Mouse (Mus musculus): Measurements from ENCODE around the gene Chrna9. TPM values are rescaled to one million over a fixed set of nuclear protein-coding genes. Genes with fewer than 3 reads are reported as not detected.

Gene Chrna9
- polyA plus RNA-seq, 1 experiment = not detected

DNA sequence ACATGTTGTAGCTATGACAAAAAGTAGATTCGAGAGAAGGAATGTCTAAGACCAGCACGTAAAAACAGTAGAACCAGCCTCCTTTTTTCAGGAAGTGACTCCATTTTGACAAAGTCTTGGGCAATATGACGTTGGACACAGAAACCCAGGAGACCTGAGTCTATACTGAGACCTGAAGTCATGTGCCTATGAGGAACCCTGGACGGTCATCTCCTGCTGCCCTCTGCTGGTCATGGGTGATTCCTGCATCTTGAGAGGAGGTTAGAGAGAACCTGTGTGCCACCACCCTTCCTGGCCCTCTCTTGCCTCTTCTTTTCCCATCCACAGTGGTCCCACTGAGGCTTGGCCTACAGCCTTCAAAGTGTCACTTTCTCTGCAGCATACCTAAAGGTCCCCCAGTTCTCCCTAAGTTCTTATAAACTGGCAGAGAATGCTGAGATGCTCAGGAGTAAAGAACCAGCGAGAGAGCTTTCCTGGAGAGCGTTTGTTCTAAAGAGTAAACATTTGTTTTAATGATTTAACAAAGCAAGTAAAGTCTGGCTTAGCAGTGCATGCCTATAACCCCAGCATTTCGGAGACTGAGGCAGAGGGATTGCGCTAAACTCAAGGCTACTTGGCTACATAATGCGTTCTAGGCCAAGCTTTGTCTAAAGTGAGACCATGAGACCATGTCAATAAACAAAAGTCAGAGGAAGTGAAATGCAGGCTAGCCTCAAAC lies 3.4 kb downstream of the Chrna9 start:
- H3ac ChIP-seq (ENCODE audit: control insufficient read depth, insufficient read length) = no peak overlapping the region
- TF ChIP-seq USF1 (IDR thresholded peaks at IDR 0.05; ENCODE audit: low read depth) (peak; percentile 72), TCF3 (IDR thresholded peaks at IDR 0.05; ENCODE audit: insufficient read length, low read depth) (no peak), TCF12 (IDR thresholded peaks at IDR 0.05; ENCODE audit: insufficient read depth, poor library complexity, severe bottlenecking) (no peak), MYOG (IDR thresholded peaks at IDR 0.05; ENCODE audit: control insufficient read depth in 1 of 3, insufficient read depth in 1 of 3, insufficient read length in 2 of 3, low read depth in 2 of 3) (no peak)
- no peaks in the 10 kb centered on the region for H3K27me3 ChIP-seq (ENCODE audit: control insufficient read depth, insufficient read depth, insufficient read length)
- no peaks in the 10 kb centered on the region for H3K79me2 ChIP-seq (ENCODE audit: control insufficient read depth, insufficient read depth)
- no peak overlapping the region for H3K4me3 ChIP-seq
- no peaks in the 10 kb centered on the region for H3K36me3 ChIP-seq (ENCODE audit: control insufficient read depth, insufficient read depth)
- no peak overlapping the region for H3K4me2 ChIP-seq (ENCODE audit: low read depth)

GRCm38 (mm10) chr5:65941145-65941544 lies 6.4 kb downstream of the Chrna9 start:
- no peak overlapping the region for H3K4me2 ChIP-seq (ENCODE audit: low read depth)
- TF ChIP-seq POLR2A (IDR thresholded peaks at IDR 0.05; ENCODE audit: insufficient read length, low read depth) = no peak
- no peak for TF ChIP-seq USF1 (IDR thresholded peaks at IDR 0.05; ENCODE audit: low read depth)
- TF ChIP-seq E2F4 (IDR thresholded peaks at IDR 0.05; ENCODE audit: insufficient read depth) = no peak
- TF ChIP-seq TCF3 (IDR thresholded peaks at IDR 0.05; ENCODE audit: insufficient read length, low read depth) = no peak
- no peak for TF ChIP-seq MAX (IDR thresholded peaks at IDR 0.05; ENCODE audit: low read depth)
- no peak for TF ChIP-seq POLR2AphosphoS2 (IDR thresholded peaks at IDR 0.05; ENCODE audit: insufficient read length, low read depth)
- TF ChIP-seq CEBPB (IDR thresholded peaks at IDR 0.05; ENCODE audit: insufficient read depth, poor library complexity, severe bottlenecking) = no peak
- no peak for TF ChIP-seq REST (IDR thresholded peaks at IDR 0.05; ENCODE audit: insufficient read depth, insufficient read length)
- TF ChIP-seq MYOG (IDR thresholded peaks at IDR 0.05; ENCODE audit: control insufficient read depth in 1 of 3, insufficient read depth in 1 of 3, insufficient read length in 2 of 3, low read depth in 2 of 3) = no peak
- TF ChIP-seq MYOD1 (IDR thresholded peaks at IDR 0.05; ENCODE audit: control insufficient read depth in 1 of 3, insufficient read length in 2 of 3, low read depth in 2 of 3) = no peak
- no peak for TF ChIP-seq SRF (IDR thresholded peaks at IDR 0.05; ENCODE audit: control insufficient read depth, insufficient read length, low read depth)
- TF ChIP-seq TCF12 (IDR thresholded peaks at IDR 0.05; ENCODE audit: insufficient read depth, poor library complexity, severe bottlenecking) = no peak
- H3K79me2 ChIP-seq (ENCODE audit: control insufficient read depth, insufficient read depth) = no peaks in the 10 kb centered on the region
- no peak overlapping the region for H3ac ChIP-seq (ENCODE audit: control insufficient read depth, insufficient read length)
- H3K27me3 ChIP-seq (ENCODE audit: control insufficient read depth, insufficient read depth, insufficient read length) = no peaks in the 10 kb centered on the region
- H3K4me3 ChIP-seq = no peak overlapping the region
- no peaks in the 10 kb centered on the region for H3K36me3 ChIP-seq (ENCODE audit: control insufficient read depth, insufficient read depth)

GRCm38 (mm10) chr5:65949822-65950221 lies 15.1 kb downstream of the Chrna9 start:
- no peak overlapping the region for H3ac ChIP-seq (ENCODE audit: control insufficient read depth, insufficient read length)
- no peaks in the 10 kb centered on the region for H3K36me3 ChIP-seq (ENCODE audit: control insufficient read depth, insufficient read depth)
- no peak for TF ChIP-seq E2F4 (IDR thresholded peaks at IDR 0.05; ENCODE audit: insufficient read depth)
- no peak for TF ChIP-seq MAX (IDR thresholded peaks at IDR 0.05; ENCODE audit: low read depth)
- TF ChIP-seq USF1 (IDR thresholded peaks at IDR 0.05; ENCODE audit: low read depth) = no peak
- no peak for TF ChIP-seq POLR2A (IDR thresholded peaks at IDR 0.05; ENCODE audit: insufficient read length, low read depth)
- TF ChIP-seq POLR2AphosphoS2 (IDR thresholded peaks at IDR 0.05; ENCODE audit: insufficient read length, low read depth) = no peak
- TF ChIP-seq TCF12 (IDR thresholded peaks at IDR 0.05; ENCODE audit: insufficient read depth, poor library complexity, severe bottlenecking) = no peak
- no peak for TF ChIP-seq CEBPB (IDR thresholded peaks at IDR 0.05; ENCODE audit: insufficient read depth, poor library complexity, severe bottlenecking)
- TF ChIP-seq REST (IDR thresholded peaks at IDR 0.05; ENCODE audit: insufficient read depth, insufficient read length) = no peak
- no peak for TF ChIP-seq MYOD1 (IDR thresholded peaks at IDR 0.05; ENCODE audit: control insufficient read depth in 1 of 3, insufficient read length in 2 of 3, low read depth in 2 of 3)
- no peak for TF ChIP-seq SRF (IDR thresholded peaks at IDR 0.05; ENCODE audit: control insufficient read depth, insufficient read length, low read depth)
- TF ChIP-seq TCF3 (IDR thresholded peaks at IDR 0.05; ENCODE audit: insufficient read length, low read depth) = no peak
- TF ChIP-seq MYOG (IDR thresholded peaks at IDR 0.05; ENCODE audit: control insufficient read depth in 1 of 3, insufficient read depth in 1 of 3, insufficient read length in 2 of 3, low read depth in 2 of 3) = no peak
- no peak overlapping the region for H3K4me2 ChIP-seq (ENCODE audit: low read depth)
- no peak overlapping the region for H3K4me3 ChIP-seq
- H3K27me3 ChIP-seq (ENCODE audit: control insufficient read depth, insufficient read depth, insufficient read length) = no peaks in the 10 kb centered on the region
- H3K79me2 ChIP-seq (ENCODE audit: control insufficient read depth, insufficient read depth) = no peaks in the 10 kb centered on the region

GRCm38 (mm10) chr5:65950236-65950635 lies 15.5 kb downstream of the Chrna9 start:
- Histone ChIP-seq H3K27me3 (ENCODE audit: control insufficient read depth, insufficient read depth, insufficient read length) (no peaks in the 10 kb centered on the region), H3ac (ENCODE audit: control insufficient read depth, insufficient read length) (no peak overlapping the region), H3K4me3 (no peak overlapping the region), H3K36me3 (ENCODE audit: control insufficient read depth, insufficient read depth) (no peaks in the 10 kb centered on the region), H3K4me2 (ENCODE audit: low read depth) (no peak overlapping the region), H3K79me2 (ENCODE audit: control insufficient read depth, insufficient read depth) (no peaks in the 10 kb centered on the region)
- TF ChIP-seq CEBPB (IDR thresholded peaks at IDR 0.05; ENCODE audit: insufficient read depth, poor library complexity, severe bottlenecking) = no peak
- TF ChIP-seq TCF3 (IDR thresholded peaks at IDR 0.05; ENCODE audit: insufficient read length, low read depth) = no peak
- no peak for TF ChIP-seq POLR2A (IDR thresholded peaks at IDR 0.05; ENCODE audit: insufficient read length, low read depth)
- no peak for TF ChIP-seq USF1 (IDR thresholded peaks at IDR 0.05; ENCODE audit: low read depth)
- no peak for TF ChIP-seq MYOD1 (IDR thresholded peaks at IDR 0.05; ENCODE audit: control insufficient read depth in 1 of 3, insufficient read length in 2 of 3, low read depth in 2 of 3)
- no peak for TF ChIP-seq SRF (IDR thresholded peaks at IDR 0.05; ENCODE audit: control insufficient read depth, insufficient read length, low read depth)
- TF ChIP-seq MYOG (IDR thresholded peaks at IDR 0.05; ENCODE audit: control insufficient read depth in 1 of 3, insufficient read depth in 1 of 3, insufficient read length in 2 of 3, low read depth in 2 of 3) = no peak
- no peak for TF ChIP-seq MAX (IDR thresholded peaks at IDR 0.05; ENCODE audit: low read depth)
- TF ChIP-seq POLR2AphosphoS2 (IDR thresholded peaks at IDR 0.05; ENCODE audit: insufficient read length, low read depth) = no peak
- TF ChIP-seq TCF12 (IDR thresholded peaks at IDR 0.05; ENCODE audit: insufficient read depth, poor library complexity, severe bottlenecking) = no peak
- no peak for TF ChIP-seq E2F4 (IDR thresholded peaks at IDR 0.05; ENCODE audit: insufficient read depth)
- TF ChIP-seq REST (IDR thresholded peaks at IDR 0.05; ENCODE audit: insufficient read depth, insufficient read length) = no peak
